Mouse (Mus musculus): ENCODE results near the gene H2al1h. TPM values are rescaled to one million over a fixed set of nuclear protein-coding genes. Genes with fewer than 3 reads are reported as not detected.

The H2al1h gene
- total RNA-seq, 2 experiments from 2014 or later = not detected

Other genes starting within 250 kb of the H2al1h start
- gene H2al1a, start 22.2 kb upstream of the H2al1h start, total RNA-seq (2021) = not detected
- gene H2al1b, start 19.1 kb upstream of the H2al1h start, total RNA-seq (2021) = not detected
- gene H2al1c, start 15.8 kb upstream of the H2al1h start, total RNA-seq (2021) = not detected
- gene H2al1d, start 12.7 kb upstream of the H2al1h start, total RNA-seq (2021) = not detected
- not detected for gene H2al1e, start 9.6 kb upstream of the H2al1h start, total RNA-seq (2021)
- not detected for gene H2al1f, start 6.3 kb upstream of the H2al1h start, total RNA-seq (2021)
- gene H2al1g, start 3.2 kb upstream of the H2al1h start, total RNA-seq (2021) = not detected
- gene H2al1i, start 3.2 kb downstream of the H2al1h start, total RNA-seq (2021) = not detected
- gene H2al1j, start 6.3 kb downstream of the H2al1h start, total RNA-seq (2021) = not detected

Data from gastrocnemius, postnatal 4 days (tissue).